Mouse (Mus musculus) bone marrow, adult 2 months (tissue): ENCODE data around the gene Malsu1. TPM values are rescaled to one million over a fixed set of nuclear protein-coding genes. Genes with fewer than 3 reads are reported as not detected.

ENCODE experiments used
- H3K27ac ChIP-seq: fragments of 200-500 bp; 2 replicates; pipeline ENCODE4 v1.5.1; 2012; ENCODE audit warnings: low read depth, mild to moderate bottlenecking, control low read depth, inconsistent platforms, low read length; ENCODE audit not compliant: control insufficient read depth, poor library complexity, insufficient read depth
- H3K4me1 ChIP-seq: fragments of 200-500 bp; 2 replicates; pipeline ENCODE4 v1.6.1; 2011; ENCODE audit warnings: low read length; ENCODE audit not compliant: control insufficient read depth, insufficient read depth
- H3K4me3 ChIP-seq: fragments of 200-500 bp; replicated peaks from 2 replicates; pipeline ENCODE3; 2011; ENCODE audit warnings: mild to moderate bottlenecking, low read depth, low read length, control low read depth; ENCODE audit not compliant: control insufficient read depth
- CTCF ChIP-seq: fragments of 200-500 bp; IDR thresholded peaks from 2 replicates; pipeline ENCODE4 v1.5.1; 2011; ENCODE audit warnings: low read length, control low read depth; ENCODE audit not compliant: control insufficient read depth, insufficient read depth
- POLR2A ChIP-seq: fragments of 200-500 bp; IDR thresholded peaks from 2 replicates; pipeline ENCODE4 v1.6.1; 2011; ENCODE audit warnings: low read depth, mild to moderate bottlenecking, control low read depth, low read length, borderline replicate concordance; ENCODE audit not compliant: control insufficient read depth
- WGBS: fragments of 180-500 bp; shearing (Covaris S2); methylation state at CpG from one replicate; pipeline ENCODE4 v1.1.7; 2018; 5-methylcytosine and 5-hydroxymethylcytosine counted together
- polyA plus RNA-seq: library from polyadenylated mRNA; stranded (reverse); fragments of >200 nt; gene quantifications from 2 replicates; pipeline ENCODE4 v1.2.4, GENCODE M21; 2011; ENCODE audit warnings: low replicate concordance; ENCODE audit not compliant: missing spikeins, insufficient read depth, insufficient read length

Gene Malsu1
- polyA plus RNA-seq, 1 experiment: 21.1 TPM

DNA sequence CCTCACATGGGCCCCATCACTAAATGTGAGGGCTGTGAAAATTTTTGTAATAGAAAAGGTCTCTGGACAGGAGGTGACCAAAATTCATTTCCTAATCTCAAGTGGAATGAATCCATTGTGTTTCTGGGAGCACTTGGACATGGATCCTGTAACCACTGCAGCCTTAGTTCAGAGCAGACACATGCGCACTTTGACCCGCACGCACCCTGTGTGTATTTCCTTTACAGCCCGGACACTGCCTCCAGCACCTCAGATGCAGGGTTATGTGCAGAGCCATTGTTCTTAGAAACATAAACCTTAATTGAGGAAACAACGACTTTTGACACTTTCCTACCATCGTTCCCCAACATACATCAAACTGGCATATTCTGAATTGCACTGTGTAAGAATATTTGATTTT is 40.9 kb downstream of the Malsu1 start:
- WGBS: 90% methylated on average over 6 of the region's 6 CpGs
- H3K27ac ChIP-seq: no peak overlapping the region

DNA sequence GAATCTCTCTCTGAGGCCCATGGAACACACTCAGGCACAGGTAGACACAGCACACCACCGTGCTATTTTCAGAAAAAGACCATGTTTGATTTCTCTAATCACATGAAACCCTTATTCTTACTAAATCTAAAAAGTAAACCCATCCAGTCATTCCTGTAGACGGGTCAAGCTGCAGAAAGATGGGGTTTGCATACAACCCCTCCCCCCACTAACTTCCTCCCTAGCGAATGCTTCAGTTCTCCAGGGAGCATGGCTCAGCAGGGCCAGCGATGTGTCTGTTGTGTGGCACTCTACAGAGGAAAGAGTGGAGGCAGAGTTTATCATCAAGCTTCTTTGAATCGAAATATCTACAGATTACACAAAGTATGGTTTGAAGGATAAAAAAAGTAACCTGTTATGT is 42.0 kb downstream of the Malsu1 start:
- TF ChIP-seq CTCF: no peak
- no peak for TF ChIP-seq POLR2A
- no peak overlapping the region for H3K27ac ChIP-seq
- no peaks in the 10 kb centered on the region for H3K4me1 ChIP-seq
- WGBS: 43% methylated on average over 5 of the region's 5 CpGs
- H3K4me3 ChIP-seq: no peak overlapping the region

More for the DNA sequence above, 40.9 kb downstream of the Malsu1 start:
- H3K4me1 ChIP-seq: no peaks in the 10 kb centered on the region
- H3K4me3 ChIP-seq: no peak overlapping the region
- TF ChIP-seq CTCF (no peak), POLR2A (no peak)

DNA sequence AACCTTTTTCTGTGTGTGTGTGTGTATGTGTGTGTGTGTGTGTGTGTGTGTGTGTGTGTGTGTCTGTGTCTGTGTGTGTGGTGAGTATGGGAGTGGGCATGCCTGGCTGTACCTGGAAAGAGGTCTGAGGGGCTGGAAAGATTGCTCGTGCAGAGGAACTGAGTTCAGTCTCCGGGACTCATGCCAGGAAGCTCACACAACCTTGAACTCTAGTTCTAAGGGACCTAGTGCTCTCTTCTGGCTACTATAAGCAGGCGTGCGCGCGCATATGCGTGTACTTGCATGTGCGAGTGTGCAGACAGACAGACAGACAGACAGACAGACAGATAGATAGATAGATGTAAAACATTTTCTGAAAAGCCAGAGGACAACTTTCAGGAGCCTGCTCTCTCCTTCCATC is 42.6 kb downstream of the Malsu1 start:
- no peak for TF ChIP-seq POLR2A
- TF ChIP-seq CTCF: no peak
- 88% methylated on average over 8 of the region's 8 CpGs for WGBS
- H3K27ac ChIP-seq: no peak overlapping the region
- H3K4me1 ChIP-seq: no peaks in the 10 kb centered on the region
- no peak overlapping the region for H3K4me3 ChIP-seq

DNA sequence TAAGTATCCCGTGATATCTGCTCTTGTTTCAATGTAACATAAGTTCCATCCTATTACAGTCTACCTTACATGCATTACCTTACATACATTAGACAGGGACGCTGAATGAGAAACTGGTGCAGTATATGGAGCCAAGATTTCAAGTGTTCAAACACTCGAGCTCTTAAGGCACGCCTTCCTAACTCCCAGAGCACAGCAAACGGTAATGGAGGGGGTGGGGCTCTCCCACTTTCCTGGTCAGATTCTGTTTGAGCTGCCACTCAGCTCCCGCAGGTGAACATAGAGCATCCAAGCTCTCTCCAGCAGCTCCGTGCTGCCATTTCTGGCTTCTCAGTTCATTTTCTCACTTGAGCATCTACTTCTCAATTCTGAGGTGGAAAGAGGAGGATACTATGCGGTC is 44.9 kb downstream of the Malsu1 start:
- TF ChIP-seq POLR2A (no peak), CTCF (no peak)
- Histone ChIP-seq H3K27ac (no peak overlapping the region), H3K4me3 (no peak overlapping the region), H3K4me1 (no peaks in the 10 kb centered on the region)
- 71% methylated on average over 8 of the region's 8 CpGs for WGBS

DNA sequence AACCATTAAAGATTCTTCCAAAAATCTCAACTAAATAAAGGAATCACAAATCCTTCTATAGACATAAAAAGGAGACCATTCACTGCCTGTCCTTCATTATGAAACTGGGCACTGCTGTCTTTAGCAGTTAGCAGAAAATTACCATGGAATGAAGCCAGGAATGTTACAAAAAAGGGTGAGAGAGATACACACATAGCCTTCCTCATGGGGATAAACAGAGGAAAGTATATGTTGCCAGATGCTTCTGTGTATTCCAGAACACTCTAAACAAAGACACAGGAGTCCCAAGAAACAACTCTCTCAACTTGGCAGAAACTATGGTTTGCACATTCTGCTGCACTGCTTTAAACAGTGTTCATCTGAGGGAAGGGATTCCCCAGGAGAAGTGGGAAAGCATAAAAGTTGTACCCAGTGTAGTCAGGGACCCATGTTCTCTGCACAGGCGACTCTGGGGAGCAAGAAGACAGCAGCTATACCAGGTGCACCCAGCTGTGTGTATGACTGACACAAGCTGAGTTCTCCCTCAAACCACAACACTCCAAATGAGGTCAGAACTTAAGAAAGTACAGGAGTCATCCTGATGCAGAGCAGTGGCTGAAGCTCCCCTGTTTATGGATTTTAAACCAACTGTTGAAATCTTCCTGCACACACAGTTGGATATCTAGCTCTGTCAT is 46.0 kb downstream of the Malsu1 start:
- TF ChIP-seq CTCF: no peak
- no peak for TF ChIP-seq POLR2A
- H3K4me1 ChIP-seq: no peaks in the 10 kb centered on the region
- no peak overlapping the region for H3K27ac ChIP-seq
- H3K4me3 ChIP-seq: no peak overlapping the region
- WGBS: 43% methylated on average over 1 of the region's 1 CpGs

DNA sequence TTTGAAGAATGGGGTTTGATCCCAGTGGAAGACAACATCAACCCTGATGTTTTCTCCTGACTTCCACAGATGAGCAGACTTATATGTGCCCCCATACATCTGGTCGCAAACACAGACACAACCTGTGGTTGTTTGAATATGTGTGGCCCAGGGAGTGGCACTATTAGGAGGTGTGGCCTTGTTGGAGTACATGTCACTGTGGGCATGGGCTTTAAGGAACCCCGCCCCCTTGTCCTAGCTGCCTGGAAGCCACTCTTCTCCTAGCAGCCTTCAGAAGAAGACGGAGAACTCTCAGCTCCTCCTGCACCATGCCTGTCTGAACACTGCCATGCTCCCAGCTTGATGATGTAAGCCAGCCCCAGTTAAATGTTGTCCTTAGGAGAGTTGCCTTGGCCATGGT is 46.8 kb downstream of the Malsu1 start:
- H3K4me1 ChIP-seq: no peaks in the 10 kb centered on the region
- no peak for TF ChIP-seq CTCF
- TF ChIP-seq POLR2A: no peak
- no peak overlapping the region for H3K4me3 ChIP-seq
- 68% methylated on average over 3 of the region's 3 CpGs for WGBS
- H3K27ac ChIP-seq: no peak overlapping the region

DNA sequence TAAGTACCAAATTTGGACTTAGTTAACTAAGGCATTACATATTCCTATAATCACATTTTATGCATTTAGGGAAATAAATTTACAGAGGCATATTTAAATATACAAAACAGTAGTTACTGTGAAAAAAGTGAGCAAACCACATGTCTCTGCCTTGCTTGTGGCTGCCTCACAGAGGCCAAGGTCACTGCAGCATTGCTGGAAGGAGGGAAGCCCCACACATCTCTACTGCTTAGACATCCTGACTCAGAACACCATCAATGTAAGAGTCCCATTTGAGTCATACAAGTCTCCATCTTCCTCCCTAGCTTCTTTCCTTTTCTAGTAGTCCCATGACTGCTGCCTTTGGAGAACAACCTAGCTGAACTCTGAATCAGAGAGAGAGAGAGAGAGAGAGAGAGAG is 56.7 kb downstream of the Malsu1 start:
- Histone ChIP-seq H3K27ac (no peak overlapping the region), H3K4me3 (no peak overlapping the region), H3K4me1 (no peaks in the 10 kb centered on the region)
- TF ChIP-seq POLR2A: no peak
- no peak for TF ChIP-seq CTCF

DNA sequence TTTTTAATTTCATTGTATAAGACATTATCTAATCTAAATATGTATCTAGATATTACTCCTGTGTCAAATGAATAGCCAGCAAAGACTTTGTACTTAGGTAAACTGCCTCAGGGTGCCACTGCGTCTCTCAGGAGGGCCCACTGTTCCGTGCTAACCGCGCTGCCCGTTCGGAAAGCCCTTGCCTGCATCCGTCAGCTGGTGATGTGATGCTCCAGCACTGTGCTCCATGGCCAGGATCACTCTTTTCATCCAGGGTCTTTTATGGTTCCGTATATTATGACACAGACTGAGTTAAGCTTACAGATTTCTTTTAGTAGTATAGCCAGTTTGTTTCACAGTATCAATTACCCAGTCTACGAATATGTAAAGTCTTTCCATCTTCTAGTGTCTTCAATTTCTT is 58.3 kb downstream of the Malsu1 start:
- H3K4me1 ChIP-seq: no peaks in the 10 kb centered on the region
- H3K27ac ChIP-seq: no peak overlapping the region
- no peak for TF ChIP-seq CTCF
- H3K4me3 ChIP-seq: no peak overlapping the region
- 88% methylated on average over 9 of the region's 9 CpGs for WGBS

DNA sequence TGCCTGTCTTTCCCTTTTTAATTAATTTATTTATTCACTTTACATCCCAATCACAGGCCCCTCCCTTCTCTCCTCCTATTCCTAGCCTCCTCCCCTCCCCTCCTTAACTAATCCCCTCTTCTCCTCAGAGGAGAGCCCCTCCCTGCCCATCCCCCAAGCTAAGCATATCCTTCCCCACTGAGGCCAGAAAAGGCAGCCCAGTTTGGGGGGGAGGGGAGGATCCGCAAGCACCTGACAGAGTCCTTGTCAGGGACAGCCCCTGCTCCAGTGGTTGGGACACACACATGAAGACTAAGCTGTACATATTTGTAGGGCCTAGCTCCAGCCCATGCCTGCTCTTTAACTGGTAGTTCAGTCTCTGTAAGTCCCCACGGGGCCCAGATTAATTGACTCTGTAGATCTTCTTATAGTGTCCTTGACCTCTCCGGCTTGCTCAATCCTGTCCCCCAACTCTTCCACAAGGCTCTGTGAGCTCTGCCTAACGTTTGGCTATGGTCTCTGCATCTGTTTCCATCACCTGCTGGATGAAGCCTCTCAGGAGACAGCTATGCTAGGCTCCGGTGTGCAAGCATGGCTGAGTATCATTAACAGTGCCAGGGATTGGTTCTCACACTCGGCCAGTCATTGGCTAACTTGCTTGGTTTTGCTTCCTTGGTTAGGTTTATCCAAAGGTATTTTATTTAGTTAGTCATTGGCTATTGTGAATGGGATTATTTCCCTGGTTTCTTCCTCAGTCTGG is 58.9 kb downstream of the Malsu1 start:
- Histone ChIP-seq H3K4me3 (no peak overlapping the region), H3K4me1 (no peaks in the 10 kb centered on the region)
- 77% methylated on average over 6 of the region's 6 CpGs for WGBS

More for the DNA sequence above, 58.9 kb downstream of the Malsu1 start:
- no peak for TF ChIP-seq CTCF
- TF ChIP-seq POLR2A: no peak
- no peak overlapping the region for H3K27ac ChIP-seq

Other genes with a start within 250 kb of the Malsu1 start
- gene Tmem176a, start 232.9 kb upstream of the Malsu1 start, polyA plus RNA-seq: 17.9 and 24.6 TPM in 2 replicates
- 17.2 and 26.5 TPM in 2 replicates for gene Tmem176b, start 232.3 kb upstream of the Malsu1 start, polyA plus RNA-seq
- gene Aoc1, start 200.9 kb upstream of the Malsu1 start, polyA plus RNA-seq: not detected in 2 replicates
- gene 1600015I10Rik, start 143.9 kb upstream of the Malsu1 start, polyA plus RNA-seq: not detected in 2 replicates
- gene Doxl2, start 98.8 kb upstream of the Malsu1 start, polyA plus RNA-seq: not detected in 2 replicates
- not detected in 2 replicates for gene Svs1, start 86.9 kb upstream of the Malsu1 start, polyA plus RNA-seq
- gene Gpnmb, start 37.2 kb upstream of the Malsu1 start, polyA plus RNA-seq: 2.6 TPM in 1 of 2 replicates, not detected in the other
- gene Igf2bp3, start 141.2 kb downstream of the Malsu1 start, polyA plus RNA-seq: 0.31 and 2.7 TPM in 2 replicates
- 138 and 166 TPM in 2 replicates for gene Tra2a, start 190.2 kb downstream of the Malsu1 start, polyA plus RNA-seq
- 0.41 and 3.2 TPM in 2 replicates for gene Ccdc126, start 245.5 kb downstream of the Malsu1 start, polyA plus RNA-seq